Mouse (Mus musculus) adrenal gland, adult 10 weeks (tissue): ENCODE results near the gene Lca5l. TPM values are rescaled to one million over a fixed set of nuclear protein-coding genes. Genes with fewer than 3 reads are reported as not detected.

Experiments used
- polyA plus RNA-seq: library from polyadenylated mRNA; stranded (reverse); fragments of 350-450 nt; fragmentation: Illumina TruSeq; extraction: RNeasy Lipid Tissue Mini Kit (QIAGEN cat#74804); gene quantifications from one replicate; pipeline ENCODE4 v1.2.3, GENCODE M21; 2014; ENCODE audit warnings: low read depth, low replicate concordance

Lca5l gene
- 1.2 TPM for polyA plus RNA-seq

GRCm38 (mm10) chr16:96191531-96192506, at the start of gene Lca5l:
TSS of gene Lca5l (minus strand) at chr16:96192271.

DNA sequence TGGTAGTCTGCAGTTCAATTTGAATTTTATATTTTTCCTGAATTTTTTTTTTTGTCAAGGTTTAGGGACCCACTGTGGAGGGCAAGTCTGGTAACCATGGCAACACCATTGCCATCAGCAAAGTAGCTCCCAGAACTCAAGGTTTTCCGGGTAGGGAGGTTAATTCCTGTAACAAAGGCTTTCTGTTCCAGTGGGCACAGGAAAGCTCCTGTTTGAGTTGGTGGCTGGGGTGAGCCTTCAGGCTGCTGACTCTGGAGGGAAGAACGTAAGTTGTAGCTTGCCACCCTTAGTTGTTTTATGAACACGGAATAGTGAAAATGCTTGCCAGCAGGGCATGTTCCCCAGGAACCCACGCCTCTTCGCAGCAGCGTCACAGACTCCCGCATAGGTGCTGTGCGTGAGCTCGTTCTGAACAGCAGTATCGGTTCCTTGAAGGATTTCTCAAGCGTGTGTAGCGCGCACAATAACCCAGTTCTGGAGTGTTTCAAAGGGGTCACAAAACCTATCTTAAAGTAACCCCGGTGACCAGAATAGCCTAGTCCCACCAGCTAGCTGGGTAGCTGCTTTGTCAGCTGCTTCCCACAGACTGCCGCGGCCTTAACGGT, 43.4 kb upstream of the Lca5l start, which contains the start of gene B3galt5:
TSS of gene B3galt5 (plus strand) at position 436 of the 605 bp plus-strand sequence.

DNA sequence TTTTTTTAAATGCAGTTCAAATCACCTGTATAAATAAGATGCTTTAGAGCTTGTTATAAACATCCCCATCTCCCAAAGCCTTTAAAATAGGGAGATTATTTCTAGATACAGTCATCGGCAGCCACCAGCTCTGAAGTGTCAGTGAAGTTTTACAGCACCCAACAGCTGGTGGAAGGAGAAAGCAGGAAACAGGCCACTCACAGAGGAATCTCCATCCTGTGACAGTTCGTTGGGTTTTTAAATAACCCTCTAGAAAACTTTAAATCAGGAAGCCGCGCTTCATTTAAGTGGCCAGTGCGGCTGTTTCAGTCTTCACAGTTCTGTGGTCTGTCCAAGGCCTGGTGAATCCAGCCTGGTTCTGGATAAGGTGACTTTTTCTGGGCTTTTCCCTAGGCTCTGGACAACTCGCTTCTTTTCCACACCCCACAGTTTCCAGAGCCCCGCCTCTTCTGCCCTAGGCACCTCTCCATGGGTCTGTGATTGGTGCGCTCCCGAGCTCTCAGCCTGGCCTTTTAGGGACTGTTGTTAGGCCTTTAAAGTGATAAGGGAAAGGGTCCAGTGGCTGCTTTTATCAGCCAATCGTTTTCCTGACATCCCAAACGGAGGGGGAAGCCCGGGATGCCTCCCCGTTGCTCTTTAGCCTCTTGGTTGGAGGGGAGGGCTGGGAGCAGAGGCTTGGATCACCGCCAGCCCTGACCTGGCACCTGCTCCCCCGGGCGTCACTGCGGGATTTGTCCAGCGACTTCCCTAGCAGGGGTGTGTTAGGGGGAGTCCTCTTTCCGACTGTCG, 8.0 kb upstream of the Lca5l start, which contains the start of gene Sh3bgr:
TSS of gene Sh3bgr (plus strand) at position 538 of the 789 bp plus-strand sequence.

DNA sequence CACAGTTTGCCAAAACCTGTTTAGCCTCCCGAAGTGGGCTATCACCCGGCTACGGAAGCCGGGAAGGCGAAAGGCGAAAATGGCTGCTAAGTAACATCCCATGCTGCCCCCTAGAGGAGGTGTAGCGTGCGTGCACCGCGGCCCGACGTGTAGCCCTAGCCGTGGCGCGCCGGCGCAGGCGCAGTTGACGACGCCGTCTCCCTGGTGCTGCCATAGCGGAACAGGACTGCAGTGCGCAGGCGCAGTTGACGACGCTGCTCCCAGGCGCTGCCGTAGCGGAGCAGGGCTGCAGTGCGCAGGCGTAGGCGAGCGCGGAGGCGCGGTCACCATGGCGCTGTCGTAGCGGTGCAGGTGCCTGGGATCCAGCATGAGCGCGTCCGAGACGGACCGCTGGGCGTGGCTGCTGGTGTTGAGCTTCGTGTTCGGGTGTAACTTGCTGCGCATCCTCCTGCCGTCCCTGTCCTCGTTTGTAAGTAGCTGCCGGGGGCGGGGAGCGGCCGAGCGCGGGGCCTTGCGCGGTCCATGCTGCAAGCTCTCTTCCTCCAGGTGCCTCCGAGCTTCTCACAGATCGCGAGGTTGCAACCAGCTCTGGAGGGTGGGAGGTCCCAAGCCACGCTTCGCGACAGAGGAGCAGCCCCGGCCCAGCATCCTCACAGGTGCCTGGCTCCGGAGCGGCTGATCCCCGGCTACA, 46.8 kb downstream of the Lca5l start, which contains the start of gene Wrb:
TSS of gene Wrb (plus strand) at position 298 of the 691 bp plus-strand sequence.

DNA sequence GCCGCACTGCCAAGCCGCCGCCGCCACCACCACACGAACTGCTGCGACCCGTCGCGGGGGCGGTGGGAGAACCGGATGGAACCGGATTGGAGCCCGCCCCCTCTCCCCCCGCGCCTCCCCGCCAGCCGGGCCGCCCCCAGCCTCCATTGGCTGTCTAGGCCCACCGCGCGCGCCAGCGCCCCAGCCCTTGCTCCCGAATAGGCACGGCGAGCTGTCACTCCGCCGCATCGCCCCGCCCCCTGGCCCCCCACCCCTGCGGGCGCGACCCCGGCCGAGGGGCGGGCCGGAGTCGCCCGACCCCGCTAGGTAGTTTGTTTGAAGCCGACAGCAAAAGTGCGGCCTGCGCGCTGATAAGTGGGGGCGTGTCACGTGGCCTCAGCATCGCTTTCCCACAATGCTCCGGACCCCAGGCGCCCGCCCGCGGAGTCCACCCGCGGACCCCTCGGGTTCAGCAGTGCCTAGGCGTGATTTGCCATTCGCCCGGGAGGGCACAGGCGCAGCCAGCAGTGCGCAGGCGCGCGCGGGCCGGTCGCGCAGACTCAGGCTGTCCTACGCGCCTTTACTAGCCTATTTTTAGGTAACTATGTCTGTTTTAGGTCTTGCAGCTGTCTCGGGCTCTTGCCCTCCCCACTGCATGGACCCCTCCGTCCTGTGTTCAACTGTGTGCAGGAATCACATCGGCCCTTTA, 64.3 kb downstream of the Lca5l start, which contains the start of gene Hmgn1:
TSS of gene Hmgn1 (minus strand) at position 73 of the 688 bp plus-strand sequence.

Other genes with a start within 250 kb of the Lca5l start
- 31.1 TPM for gene Psmg1, start 201.3 kb downstream of the Lca5l start, polyA plus RNA-seq
- gene Brwd1, start 109.7 kb downstream of the Lca5l start, polyA plus RNA-seq: 66.6 TPM
- 238 TPM for gene Hmgn1, start 64.5 kb downstream of the Lca5l start, polyA plus RNA-seq
- gene Wrb, start 46.9 kb downstream of the Lca5l start, polyA plus RNA-seq: 33.6 TPM
- 74.1 TPM for gene Sh3bgr, start 8.2 kb upstream of the Lca5l start, polyA plus RNA-seq
- 0.17 TPM for gene B3galt5, start 43.5 kb upstream of the Lca5l start, polyA plus RNA-seq